In the genomic region with DNA sequence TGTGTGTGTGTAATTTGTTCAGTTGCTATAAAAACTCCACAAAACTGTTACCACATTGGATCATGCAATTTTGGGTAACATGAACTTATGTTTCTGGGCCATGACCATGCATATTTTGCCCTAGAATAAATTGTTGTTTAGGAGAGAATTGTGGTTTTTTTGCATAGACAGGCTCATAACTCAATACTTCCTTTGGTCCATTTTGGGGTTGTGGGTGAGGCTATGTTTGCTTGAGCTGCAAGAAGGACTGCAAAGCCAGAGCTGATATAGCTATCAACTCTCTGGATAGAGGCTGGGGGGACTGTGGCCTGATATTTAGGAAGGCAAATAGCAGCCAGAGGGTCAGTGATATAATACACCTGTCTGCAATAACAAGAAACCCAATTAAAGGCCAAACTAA, we compare ENCODE assay signal across 35 mouse cellular contexts.
"Had no signal": no experiment of that assay in that cellular context is flagged by ENCODE, and none has a peak within 500 bp of the region (broad histone marks: within the 10 kb centered on the region; RNA-seq: fewer than 3 reads in every experiment).

No protein-coding gene starts in this region.

- H3K4me1 ChIP-seq: heart, embryonic 10.5 days; heart, embryonic 12.5 days; heart, embryonic 13.5 days; heart, embryonic 15.5 days; hindbrain, embryonic 12.5 days; hindbrain, embryonic 13.5 days; hindbrain, embryonic 15.5 days; intestine, embryonic 15.5 days; kidney, embryonic 15.5 days had no signal

- H3K4me2 ChIP-seq: heart, embryonic 11.5 days; heart, embryonic 12.5 days; heart, embryonic 13.5 days; heart, embryonic 15.5 days; hindbrain, embryonic 12.5 days; hindbrain, embryonic 13.5 days; hindbrain, embryonic 14.5 days; hindbrain, embryonic 15.5 days; intestine, embryonic 15.5 days; kidney, embryonic 15.5 days had no signal

- H3K9ac ChIP-seq: heart, embryonic 12.5 days; heart, embryonic 13.5 days; heart, embryonic 15.5 days; hindbrain, embryonic 12.5 days; hindbrain, embryonic 13.5 days; hindbrain, embryonic 14.5 days; hindbrain, embryonic 15.5 days; intestine, embryonic 15.5 days; kidney, embryonic 15.5 days had no signal

- DNase-seq: heart, adult 2 months; heart, postnatal 10 days; heart, postnatal 14 days; heart, postnatal 36 days; heart, postnatal 4 days; kidney, adult 11 months; kidney, adult 18-20 months; kidney, adult 2 months; kidney, adult 8-10 months; kidney, adult 9 months; kidney, postnatal 14 days; kidney, postnatal 25 days; kidney, postnatal 36 days; kidney, postnatal 4 days; layer of hippocampus, adult 9-11 months; layer of hippocampus, postnatal 36 days had no signal

- H3K4me3 ChIP-seq: heart, adult 2 months; heart, embryonic 10.5 days; heart, embryonic 12.5 days; heart, embryonic 13.5 days; heart, embryonic 15.5 days; hindbrain, embryonic 10.5 days; hindbrain, embryonic 12.5 days; hindbrain, embryonic 13.5 days; hindbrain, embryonic 15.5 days; intestine, embryonic 15.5 days; kidney, embryonic 15.5 days; layer of hippocampus, adult 2 months had no signal

- ATAC-seq: hindbrain, embryonic 16.5 days; hindbrain, postnatal 0 days; inflammation-experienced regulatory T-cells, adult 6 months; intestine, embryonic 15.5 days; intestine, embryonic 16.5 days; intestine, postnatal 0 days had no signal

- H3K27me3 ChIP-seq: heart, embryonic 12.5 days; heart, embryonic 13.5 days; heart, embryonic 15.5 days; hindbrain, embryonic 12.5 days; hindbrain, embryonic 13.5 days; hindbrain, embryonic 15.5 days; intestine, embryonic 15.5 days; kidney, embryonic 15.5 days had no signal

- H3K27ac ChIP-seq: heart, adult 2 months; heart, embryonic 10.5 days; heart, embryonic 13.5 days; heart, embryonic 15.5 days; hindbrain, embryonic 10.5 days; hindbrain, embryonic 12.5 days; hindbrain, embryonic 13.5 days; hindbrain, embryonic 14.5 days; hindbrain, embryonic 15.5 days; hindbrain, postnatal 0 days; intestine, embryonic 15.5 days; kidney, embryonic 15.5 days; kidney, postnatal 0 days; layer of hippocampus, adult 2 months had no signal

- H3K9me3 ChIP-seq: heart, embryonic 10.5 days; heart, embryonic 12.5 days; heart, embryonic 13.5 days; heart, embryonic 15.5 days; hindbrain, embryonic 10.5 days; hindbrain, embryonic 12.5 days; hindbrain, embryonic 13.5 days; hindbrain, embryonic 15.5 days; intestine, embryonic 15.5 days; kidney, embryonic 15.5 days had no signal

- H3K36me3 ChIP-seq: heart, embryonic 10.5 days; heart, embryonic 12.5 days; heart, embryonic 13.5 days; heart, embryonic 15.5 days; hindbrain, embryonic 10.5 days; hindbrain, embryonic 12.5 days; hindbrain, embryonic 13.5 days; hindbrain, embryonic 15.5 days; intestine, embryonic 15.5 days; kidney, embryonic 15.5 days had no signal
